Mouse (Mus musculus) macrophage (primary cell): ENCODE data around the gene Csf2rb2. TPM values are rescaled to one million over a fixed set of nuclear protein-coding genes. Genes with fewer than 3 reads are reported as not detected.
"Not testable (repeated sequence)": the region's sequence is repeated elsewhere in the genome, so short reads cannot be mapped to it uniquely, and the experiment has no call there.

ENCODE experiments used
- H3K27ac ChIP-seq: fragments of 350-480 bp; formaldehyde crosslinking; 2 replicates; pipeline ENCODE4 v1.9.0; 2021
- H3K36me3 ChIP-seq: fragments of 350-480 bp; formaldehyde crosslinking; 2 replicates; pipeline ENCODE4 v1.9.0; 2021; ENCODE audit errors: inconsistent target
- H3K4me3 ChIP-seq: fragments of 350-480 bp; formaldehyde crosslinking; 2 replicates; pipeline ENCODE4 v1.9.0; 2021; ENCODE audit errors: inconsistent target
- H3K79me2 ChIP-seq: fragments of 350-480 bp; formaldehyde crosslinking; 2 replicates; pipeline ENCODE4 v1.9.0; 2021; ENCODE audit errors: inconsistent target
- WGBS: methylation state at CpG from one replicate; pipeline ENCODE4 v1.1.7; 2026; ENCODE audit warnings: inconsistent platforms; ENCODE audit not compliant: missing documents; 5-methylcytosine and 5-hydroxymethylcytosine counted together
- polyA plus RNA-seq: library from polyadenylated mRNA; stranded (reverse); fragments of 250-400 nt; gene quantifications from 3 replicates; pipeline ENCODE4 v1.2.4, GENCODE M21; 2018; ENCODE audit warnings: inconsistent platforms

Gene Csf2rb2
- polyA plus RNA-seq, 1 experiment from 2014 or later = 225 TPM

DNA sequence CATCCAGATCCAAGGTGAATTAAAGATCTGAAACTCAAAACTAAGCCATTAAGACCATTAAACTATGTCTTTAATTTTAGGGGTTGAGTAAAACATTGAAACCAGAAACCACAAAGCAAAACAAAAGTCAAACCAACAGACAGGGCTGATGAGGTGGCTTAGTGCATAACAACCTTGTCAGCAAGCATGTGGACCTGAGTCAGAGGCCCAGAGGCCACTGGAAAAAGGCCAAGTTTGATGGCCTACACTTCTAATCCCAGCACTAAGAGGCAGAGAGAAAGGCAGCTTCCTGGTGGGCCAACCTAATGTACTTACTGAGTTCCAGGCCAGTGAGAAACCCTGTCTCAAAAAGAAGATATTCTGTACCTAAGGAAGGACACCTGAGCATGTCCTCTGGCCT is 4.7 kb downstream of the Csf2rb2 start:
- Histone ChIP-seq H3K4me3 (no peak overlapping the region), H3K36me3 (peaks cover 22% of the 10 kb centered on the region), H3K79me2 (peaks cover 78% of the 10 kb centered on the region), H3K27ac (peak overlapping the region; percentile 79)

DNA sequence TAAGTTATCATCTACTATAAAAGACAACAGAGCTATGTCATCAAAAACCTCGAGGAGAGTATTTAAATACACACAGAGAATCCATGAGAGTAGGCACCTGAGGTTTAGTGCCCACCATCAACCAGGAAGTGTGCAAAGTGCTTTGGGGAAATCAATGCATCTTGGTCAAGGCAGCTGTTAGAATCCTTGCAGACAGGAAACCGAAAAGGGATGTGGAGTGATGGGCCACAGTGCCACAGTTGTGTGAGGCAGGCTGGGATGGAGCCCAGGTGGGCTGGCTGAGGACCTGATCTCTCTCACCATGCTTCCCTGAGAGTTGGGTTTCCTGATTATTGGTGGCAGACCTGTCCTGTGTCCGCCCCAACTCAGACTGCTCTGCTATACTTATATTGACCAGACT is 5.9 kb downstream of the Csf2rb2 start:
- Histone ChIP-seq H3K79me2 (peaks cover 70% of the 10 kb centered on the region), H3K27ac (peak overlapping the region; percentile 79), H3K4me3 (no peak overlapping the region), H3K36me3 (peaks cover 30% of the 10 kb centered on the region)
- WGBS = 19% methylated on average over 3 of the region's 3 CpGs

DNA sequence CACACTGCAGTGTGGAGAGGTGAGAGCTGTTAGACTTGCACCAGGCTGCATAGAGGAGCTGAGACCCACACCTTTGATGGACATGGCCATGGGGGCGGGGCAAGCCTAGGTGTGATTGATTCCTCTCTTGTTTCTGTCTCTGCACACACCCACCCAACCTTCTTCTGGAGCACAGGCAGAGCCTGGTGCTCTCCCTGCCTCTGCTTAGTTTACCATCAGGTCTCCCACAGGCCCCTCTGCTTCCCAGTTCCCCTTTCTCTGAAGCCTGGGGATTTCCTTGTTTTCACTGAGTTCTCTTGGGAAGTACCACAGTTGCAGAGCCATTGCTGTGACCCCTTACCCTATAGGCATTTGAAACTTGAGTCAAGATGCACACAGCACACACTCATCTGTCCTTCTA is 7.0 kb downstream of the Csf2rb2 start:
- 67% methylated on average over 1 of the region's 1 CpGs for WGBS
- Histone ChIP-seq H3K4me3 (no peak overlapping the region), H3K27ac (no peak overlapping the region), H3K36me3 (peaks cover 41% of the 10 kb centered on the region), H3K79me2 (peaks cover 59% of the 10 kb centered on the region)

DNA sequence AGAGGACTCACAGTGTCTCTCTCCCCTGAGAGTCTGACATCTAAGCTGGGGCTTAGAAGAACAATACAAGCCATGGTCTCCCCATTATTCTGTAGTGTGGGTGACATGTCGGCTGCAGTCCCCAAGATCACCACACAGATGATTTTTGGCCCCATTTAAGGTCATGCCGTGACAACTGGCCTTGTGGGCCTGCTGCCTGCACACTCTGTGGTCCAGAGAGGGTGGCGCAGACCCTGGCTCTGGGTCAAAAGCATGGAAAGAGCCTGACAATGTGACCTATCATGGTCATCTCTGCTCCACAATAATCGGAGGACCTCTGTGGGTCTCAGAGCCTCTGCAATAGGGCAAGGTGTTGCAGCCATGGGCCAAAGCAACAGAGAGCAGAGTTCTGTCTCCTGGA is 11.8 kb downstream of the Csf2rb2 start:
- no peak overlapping the region for H3K4me3 ChIP-seq
- H3K36me3 ChIP-seq = peaks cover 84% of the 10 kb centered on the region
- peaks cover 16% of the 10 kb centered on the region; the same call in 1 of the 2 replicates for H3K79me2 ChIP-seq
- WGBS = 87% methylated on average over 4 of the region's 4 CpGs
- H3K27ac ChIP-seq = no peak overlapping the region

DNA sequence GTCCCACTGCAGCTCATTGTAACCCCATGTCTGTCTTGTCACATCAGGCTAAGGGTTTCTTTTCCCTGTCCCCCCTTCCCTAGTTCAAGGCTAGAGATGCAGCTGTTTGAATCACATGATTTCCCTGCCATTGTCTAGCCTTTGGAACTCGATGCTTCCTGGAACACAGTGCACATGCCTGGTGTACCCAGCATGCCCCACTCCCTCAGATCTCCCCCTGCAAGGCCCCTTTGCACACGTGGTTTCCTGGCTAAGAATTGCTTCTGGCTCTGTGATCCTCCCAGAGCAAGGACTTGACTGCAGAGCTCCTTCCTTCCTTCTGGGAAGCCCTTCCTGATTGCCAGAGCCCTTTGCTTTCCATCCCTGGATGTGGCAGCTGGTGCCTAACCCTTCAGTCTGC is 12.3 kb downstream of the Csf2rb2 start:
- WGBS = 17% methylated on average over 2 of the region's 2 CpGs
- Histone ChIP-seq H3K79me2 (peaks cover 11% of the 10 kb centered on the region; the same call in 1 of the 2 replicates), H3K36me3 (peaks cover 89% of the 10 kb centered on the region)
- H3K4me3 ChIP-seq, H3K27ac ChIP-seq: not testable (repeated sequence)

DNA sequence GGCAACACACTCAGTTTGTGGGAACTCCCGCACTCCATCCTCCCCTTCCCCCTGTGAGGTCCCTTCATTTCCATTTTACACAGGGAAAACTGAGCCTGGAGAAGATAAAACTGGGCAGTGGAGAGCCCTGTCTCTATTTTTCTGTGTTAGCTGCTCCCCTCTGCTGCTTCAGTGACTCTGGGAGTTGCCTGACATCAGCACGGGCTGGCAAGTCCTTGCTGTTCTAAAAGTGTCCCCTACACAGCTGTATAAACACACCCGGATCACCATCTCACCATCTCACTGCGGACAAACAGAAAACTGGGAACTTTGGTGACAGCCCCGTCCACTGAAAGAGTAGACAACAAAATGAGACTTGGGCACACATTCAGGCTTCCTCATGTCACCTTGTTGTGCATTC is 15.7 kb downstream of the Csf2rb2 start:
- not testable (repeated sequence) for H3K27ac ChIP-seq, H3K4me3 ChIP-seq, H3K79me2 ChIP-seq
- 94% methylated on average over 4 of the region's 5 CpGs for WGBS
- H3K36me3 ChIP-seq = peaks cover 94% of the 10 kb centered on the region

DNA sequence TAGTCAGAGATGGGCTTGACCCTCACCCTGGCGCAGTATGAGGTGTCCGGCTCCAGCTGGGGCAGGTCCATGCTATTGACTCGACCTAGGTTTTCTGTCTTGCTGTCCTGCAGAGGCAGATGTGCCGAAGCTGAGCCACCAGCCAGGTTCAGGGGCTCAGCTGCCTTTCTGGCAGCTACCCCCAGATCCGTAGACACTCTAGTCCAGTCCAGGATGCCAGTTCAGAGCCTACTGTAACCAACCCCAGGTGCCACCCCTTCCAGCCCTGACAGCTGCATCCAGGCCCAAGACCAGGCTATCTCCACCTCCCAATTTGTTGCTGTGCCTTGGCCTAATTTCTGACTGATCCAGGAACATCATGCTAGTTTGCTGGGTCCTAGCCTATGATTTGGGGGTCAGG is 17.6 kb downstream of the Csf2rb2 start:
- H3K27ac ChIP-seq = no peak overlapping the region
- H3K36me3 ChIP-seq = peaks cover 80% of the 10 kb centered on the region
- 97% methylated on average over 5 of the region's 5 CpGs for WGBS
- no peaks in the 10 kb centered on the region for H3K79me2 ChIP-seq
- H3K4me3 ChIP-seq = no peak overlapping the region

DNA sequence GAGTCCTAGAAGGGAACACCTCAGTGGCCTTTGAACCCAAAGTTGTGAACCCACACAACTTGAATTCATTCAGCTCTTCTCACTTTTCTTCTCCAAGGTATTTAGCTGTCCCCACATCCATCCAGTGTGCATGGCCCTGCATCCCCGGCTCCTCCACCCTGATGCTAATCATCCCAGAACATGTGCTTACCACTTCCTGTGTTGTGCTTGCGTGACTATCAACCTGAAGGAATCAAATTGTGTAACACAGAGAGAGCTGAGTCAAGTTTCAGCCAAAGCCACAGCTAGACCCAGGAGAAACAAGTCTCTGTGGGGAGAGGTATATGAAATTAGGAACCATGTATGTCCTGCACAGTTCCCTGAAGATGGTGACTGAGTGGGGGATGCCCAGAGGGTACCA is 27.2 kb downstream of the Csf2rb2 start:
- H3K27ac ChIP-seq = no peak overlapping the region
- no peak overlapping the region for H3K4me3 ChIP-seq
- no peaks in the 10 kb centered on the region for H3K36me3 ChIP-seq
- no peaks in the 10 kb centered on the region for H3K79me2 ChIP-seq
- WGBS = 37% methylated on average over 2 of the region's 2 CpGs

DNA sequence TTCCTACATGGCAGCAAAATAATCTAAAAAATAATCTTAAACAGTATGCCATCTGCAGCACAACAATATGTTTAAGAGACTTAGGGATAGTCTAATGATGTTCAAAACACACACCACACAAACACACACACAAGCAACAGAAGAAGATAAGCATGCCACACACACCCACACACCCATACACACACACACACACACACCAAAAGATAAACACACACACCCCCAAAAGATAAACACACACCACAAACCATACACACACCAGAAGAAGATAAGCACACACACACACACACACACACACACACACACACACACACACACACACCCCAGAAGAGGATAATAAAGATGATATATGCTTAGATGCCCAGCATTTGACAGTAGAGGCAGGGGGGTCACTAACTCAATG is 34.3 kb downstream of the Csf2rb2 start:
- H3K36me3 ChIP-seq = no peaks in the 10 kb centered on the region
- H3K4me3 ChIP-seq = no peak overlapping the region
- peak overlapping the region; percentile 43 for H3K27ac ChIP-seq
- no peaks in the 10 kb centered on the region for H3K79me2 ChIP-seq

DNA sequence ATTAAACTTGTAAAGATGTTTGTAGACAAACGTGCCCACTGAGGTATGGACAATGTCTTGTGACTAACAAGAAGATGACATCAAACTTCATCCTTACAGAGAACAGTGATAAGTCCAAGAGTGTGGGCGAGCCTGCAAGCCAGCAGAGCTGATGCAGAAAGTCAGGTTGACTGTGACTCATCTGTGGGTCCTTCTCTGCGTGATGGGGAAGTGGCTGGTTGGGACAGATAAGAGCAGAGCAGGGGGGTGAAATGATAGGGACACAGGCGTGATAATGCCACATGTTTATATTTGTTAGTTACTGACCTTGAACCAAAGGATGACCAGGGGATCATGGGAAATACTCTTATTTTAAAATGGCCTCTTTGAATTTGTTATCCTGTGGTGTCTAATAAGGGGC is 37.7 kb downstream of the Csf2rb2 start:
- Histone ChIP-seq H3K36me3 (peaks cover 2% of the 10 kb centered on the region; the same call in 1 of the 2 replicates), H3K4me3 (no peak overlapping the region), H3K27ac (no peak overlapping the region), H3K79me2 (no peaks in the 10 kb centered on the region)
- 26% methylated on average over 4 of the region's 4 CpGs for WGBS

DNA sequence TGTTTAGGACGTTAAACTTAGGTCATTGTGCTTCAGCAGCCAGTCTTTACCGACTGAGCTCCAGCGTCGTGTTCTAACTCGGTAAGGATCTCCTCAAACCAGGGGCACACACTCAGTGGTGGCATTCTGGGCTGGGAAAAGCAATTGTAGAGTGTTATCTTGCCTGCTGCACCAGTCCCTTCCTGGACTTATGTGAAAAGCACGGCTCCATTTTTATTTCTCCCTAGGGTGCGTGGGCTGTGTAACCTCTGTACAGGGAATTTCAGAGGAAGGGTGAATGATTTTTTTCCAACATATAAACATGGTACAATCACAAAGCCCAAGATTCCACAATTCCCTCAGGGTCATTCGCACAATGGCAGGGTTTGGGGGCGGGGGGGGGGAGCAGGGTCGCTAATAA is 38.1 kb downstream of the Csf2rb2 start:
- H3K4me3 ChIP-seq = no peak overlapping the region
- no peaks in the 10 kb centered on the region for H3K79me2 ChIP-seq
- WGBS = 91% methylated on average over 10 of the region's 10 CpGs
- H3K27ac ChIP-seq = no peak overlapping the region
- H3K36me3 ChIP-seq = peaks cover 7% of the 10 kb centered on the region

DNA sequence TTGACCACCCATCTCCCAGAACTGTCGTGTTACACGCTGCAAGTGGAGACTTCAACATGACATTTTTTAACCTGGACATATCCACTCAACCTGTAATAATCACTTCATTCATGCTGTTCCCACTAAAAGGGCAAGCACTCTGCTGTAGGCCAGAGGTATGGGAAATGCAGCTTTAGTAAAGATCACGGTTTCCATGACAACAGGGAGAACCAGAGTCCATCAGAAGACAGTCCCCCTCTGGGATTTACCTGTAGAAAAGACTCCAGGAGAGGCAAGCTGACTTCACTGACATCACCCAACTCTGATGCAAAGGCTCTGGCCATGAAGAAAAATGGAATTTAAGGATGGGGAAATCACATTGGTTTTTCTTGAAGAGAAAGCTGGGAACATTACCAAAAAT is 42.2 kb downstream of the Csf2rb2 start:
- Histone ChIP-seq H3K36me3 (peaks cover 39% of the 10 kb centered on the region), H3K27ac (no peak overlapping the region)

DNA sequence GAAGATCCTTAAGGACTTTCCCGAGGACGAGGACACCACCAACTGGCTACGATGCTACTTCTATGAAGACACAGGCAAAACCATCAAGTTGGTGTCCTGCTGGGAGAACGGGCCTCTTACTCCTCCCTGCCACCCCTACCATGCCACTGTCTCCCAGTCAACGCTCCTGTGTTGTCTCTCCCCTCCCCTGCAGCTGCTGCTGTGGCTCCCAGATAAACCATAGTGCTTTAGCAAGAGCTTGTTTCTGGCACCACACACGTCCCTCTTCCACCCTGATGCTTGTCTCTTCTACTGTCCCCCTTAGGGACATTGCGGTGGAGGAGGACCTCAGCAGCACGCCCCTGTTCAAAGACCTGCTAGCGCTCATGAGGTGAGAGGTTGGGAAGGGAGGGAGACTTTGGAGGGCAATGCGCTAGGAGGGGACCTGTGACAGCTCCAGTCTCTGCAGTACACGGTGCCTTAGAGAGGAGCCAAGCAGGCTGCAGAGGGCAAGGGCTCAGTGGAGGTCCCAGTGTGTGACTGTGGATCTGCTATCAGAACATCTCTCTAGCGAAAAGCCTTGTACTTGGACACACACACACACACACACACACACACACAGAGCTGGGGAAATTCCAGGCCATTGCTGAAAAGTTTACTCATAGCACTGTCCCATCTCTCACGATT is 44.7 kb downstream of the Csf2rb2 start:
- no peak overlapping the region for H3K4me3 ChIP-seq
- WGBS = 94% methylated on average over 13 of the region's 13 CpGs
- H3K36me3 ChIP-seq = peaks cover 40% of the 10 kb centered on the region
- H3K27ac ChIP-seq = no peak overlapping the region
- no peaks in the 10 kb centered on the region for H3K79me2 ChIP-seq

More for the DNA sequence above, 42.2 kb downstream of the Csf2rb2 start:
- no peak overlapping the region for H3K4me3 ChIP-seq
- WGBS = 88% methylated on average over 3 of the region's 3 CpGs
- no peaks in the 10 kb centered on the region for H3K79me2 ChIP-seq

DNA sequence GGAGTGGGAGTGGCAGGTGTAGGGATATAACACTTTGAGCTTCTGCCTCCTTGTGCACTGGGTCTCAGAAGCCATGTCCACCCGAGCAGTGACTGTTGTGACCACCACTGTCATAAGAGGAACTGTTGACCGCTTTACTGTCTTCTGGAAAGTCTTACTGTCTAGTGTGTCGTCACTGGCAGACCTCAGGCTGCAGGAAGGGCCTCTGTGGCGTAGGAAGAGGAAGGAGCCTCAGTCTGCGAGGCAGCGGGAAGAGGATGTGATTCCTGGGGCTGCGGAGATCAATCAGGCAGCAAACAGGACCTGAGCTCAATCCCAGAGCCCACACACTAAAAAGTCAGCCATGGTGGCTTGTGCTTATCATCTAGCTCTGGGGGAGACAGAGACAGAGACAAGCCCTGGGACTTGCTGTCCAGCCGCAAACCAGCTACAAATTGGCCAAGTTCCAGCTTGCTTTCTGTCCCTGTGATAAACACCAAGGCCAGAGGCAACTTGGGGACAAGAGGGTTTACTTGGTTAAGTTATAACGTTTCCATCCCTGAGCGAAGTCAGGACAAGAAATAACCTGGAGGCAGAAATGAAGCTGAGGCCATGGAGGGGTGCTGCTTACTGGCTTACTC is 47.2 kb downstream of the Csf2rb2 start:
- Histone ChIP-seq H3K27ac (peak overlapping the region; percentile 96), H3K4me3 (no peak overlapping the region)
- 12% methylated on average over 10 of the region's 10 CpGs for WGBS

DNA sequence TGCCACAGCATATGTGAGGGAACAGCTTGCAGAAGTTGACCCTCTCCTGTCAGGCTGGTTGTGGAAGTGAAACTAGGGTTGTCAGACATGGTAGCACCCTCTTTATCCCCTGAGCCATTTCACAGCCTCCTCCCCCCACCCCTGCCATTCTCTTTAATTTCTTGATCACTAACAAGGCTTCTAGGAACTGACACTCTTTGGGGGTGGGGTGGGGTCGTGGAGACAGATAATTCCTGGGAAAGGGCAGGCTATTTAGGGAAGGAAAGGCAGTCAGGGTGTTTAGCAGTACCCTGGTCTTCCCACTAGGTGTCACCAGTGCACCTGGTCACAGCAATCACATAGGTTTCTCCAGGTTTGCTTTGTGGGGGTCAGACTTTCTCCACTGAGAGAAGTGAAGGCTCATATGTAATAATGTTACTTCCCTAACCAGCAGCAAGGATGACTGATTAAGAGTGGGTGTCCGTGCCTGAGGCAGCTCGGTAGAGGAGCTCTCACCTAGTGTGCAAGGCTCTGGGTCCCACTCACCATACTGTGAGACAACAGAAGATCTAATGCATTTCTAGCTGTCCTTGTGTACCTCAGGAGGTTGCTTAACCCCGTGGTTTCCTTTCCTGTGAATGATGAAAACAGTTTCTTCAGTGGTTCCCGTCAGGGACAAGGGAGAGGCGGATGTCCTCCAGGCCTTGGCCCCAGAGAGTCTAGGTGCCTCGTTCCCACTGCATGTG is 48.0 kb downstream of the Csf2rb2 start:
- Histone ChIP-seq H3K79me2 (no peaks in the 10 kb centered on the region), H3K27ac (peak overlapping the region; percentile 96), H3K36me3 (peaks cover 66% of the 10 kb centered on the region), H3K4me3 (no peak overlapping the region)
- WGBS = 6% methylated on average over 7 of the region's 7 CpGs

More for the DNA sequence above, 47.2 kb downstream of the Csf2rb2 start:
- no peaks in the 10 kb centered on the region for H3K79me2 ChIP-seq
- H3K36me3 ChIP-seq = peaks cover 65% of the 10 kb centered on the region
